Mouse (Mus musculus) macrophage (primary cell): ENCODE measurements around the gene Hrh2. TPM values are rescaled to one million over a fixed set of nuclear protein-coding genes. Genes with fewer than 3 reads are reported as not detected.

Experiments
- H3K27ac ChIP-seq: fragments of 350-480 bp; formaldehyde crosslinking; 2 replicates; pipeline ENCODE4 v1.9.0; 2021
- H3K36me3 ChIP-seq: fragments of 350-480 bp; formaldehyde crosslinking; 2 replicates; pipeline ENCODE4 v1.9.0; 2021; ENCODE audit errors: inconsistent target
- H3K4me3 ChIP-seq: fragments of 350-480 bp; formaldehyde crosslinking; 2 replicates; pipeline ENCODE4 v1.9.0; 2021; ENCODE audit errors: inconsistent target
- H3K79me2 ChIP-seq: fragments of 350-480 bp; formaldehyde crosslinking; 2 replicates; pipeline ENCODE4 v1.9.0; 2021; ENCODE audit errors: inconsistent target
- WGBS: methylation state at CpG from one replicate; pipeline ENCODE4 v1.1.7; 2026; ENCODE audit warnings: inconsistent platforms; ENCODE audit not compliant: missing documents; 5-methylcytosine and 5-hydroxymethylcytosine counted together
- polyA plus RNA-seq: library from polyadenylated mRNA; stranded (reverse); fragments of 250-400 nt; gene quantifications from 3 replicates; pipeline ENCODE4 v1.2.4, GENCODE M21; 2018; ENCODE audit warnings: inconsistent platforms

Hrh2 gene
- polyA plus RNA-seq, 1 experiment from 2014 or later, result 0.34 TPM

GRCm38 (mm10) chr13:54282149-54282860 lies 90.4 kb downstream of the Hrh2 start:
- Histone ChIP-seq H3K79me2 (no peaks in the 10 kb centered on the region), H3K4me3 (no peak overlapping the region), H3K36me3 (no peaks in the 10 kb centered on the region), H3K27ac (no peak overlapping the region)
- WGBS, result 18% methylated on average over 17 of the region's 17 CpGs

- H3K79me2 ChIP-seq, result no peaks in the 10 kb centered on the region
- no peak overlapping the region for H3K4me3 ChIP-seq
- WGBS, result 3% methylated on average over 9 of the region's 10 CpGs
- no peak overlapping the region for H3K27ac ChIP-seq
- H3K36me3 ChIP-seq, result no peaks in the 10 kb centered on the region
These were observed 90.9 kb downstream of the Hrh2 start for GRCm38 (mm10) chr13:54282861-54283206.

Other genes with a start within 250 kb of the Hrh2 start
- 0.44 to 0.94 TPM in 2 of 3 replicates, not detected in the other for gene Drd1, start 136.4 kb upstream of the Hrh2 start, polyA plus RNA-seq
- gene Sfxn1, start 120.3 kb upstream of the Hrh2 start, polyA plus RNA-seq, result 17.3 to 41.2 TPM (median 20.3 TPM) in 3 replicates
- not detected in 3 replicates for gene Cplx2, start 179.2 kb downstream of the Hrh2 start, polyA plus RNA-seq